Mouse (Mus musculus): ENCODE results near the gene Itpk1.
A peak's percentile ranks its signal among the peaks of the same experiment; 100 is the strongest.
"Not testable (repeated sequence)": the region's sequence is repeated elsewhere in the genome, so short reads cannot be mapped to it uniquely, and the experiment has no call there.

Itpk1 gene

GRCm38 (mm10) chr12:102653003-102653402 lies 51.7 kb downstream of the Itpk1 start:
- no peak for DNase-seq

GRCm38 (mm10) chr12:102652420-102652819 lies 52.3 kb downstream of the Itpk1 start:
- no peak for DNase-seq

DNA sequence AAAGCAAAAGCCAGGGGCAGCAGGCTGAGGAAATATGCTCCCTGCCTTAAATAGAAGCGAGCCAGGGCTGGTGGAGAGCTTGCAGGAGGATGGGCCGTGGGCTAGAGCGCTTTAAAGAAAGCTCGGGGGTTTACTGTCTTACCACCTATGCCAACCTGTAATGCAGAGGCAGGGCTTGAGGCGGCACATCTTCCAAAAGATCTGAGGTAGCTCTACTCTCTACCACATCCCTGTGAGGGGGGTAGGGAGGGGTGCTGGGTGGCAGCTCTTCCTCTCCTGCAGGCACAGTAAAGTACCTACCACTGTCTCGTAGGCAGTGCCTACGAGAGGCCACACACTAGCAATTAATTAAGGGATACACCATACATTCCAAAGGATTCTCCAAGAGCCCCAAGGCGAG lies 52.9 kb downstream of the Itpk1 start:
- no peak for DNase-seq

DNA sequence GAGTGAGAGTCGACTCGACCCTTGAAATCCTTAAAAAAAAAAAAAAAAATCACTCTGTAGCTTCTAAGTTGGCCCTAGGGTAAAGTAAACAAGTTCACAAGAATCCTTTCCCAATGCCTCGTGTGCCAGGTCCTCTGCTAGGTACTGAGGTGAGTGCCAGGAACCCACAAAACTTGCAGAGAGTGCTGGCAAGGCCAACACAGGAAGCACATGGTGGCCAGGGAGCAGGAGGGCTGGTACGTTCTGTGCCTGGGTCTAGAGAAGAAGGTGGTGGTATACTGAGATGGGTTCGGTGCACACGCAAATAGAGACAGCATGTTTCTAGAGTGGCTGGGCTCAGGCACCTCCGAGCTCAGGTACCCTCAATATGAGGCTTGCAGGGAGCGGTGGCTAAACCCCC lies 53.3 kb downstream of the Itpk1 start:
- peak; percentile 26 to 57 for DNase-seq

- no peak for DNase-seq
Measured at GRCm38 (mm10) chr12:102650649-102651048, 54.1 kb downstream of the Itpk1 start.

DNA sequence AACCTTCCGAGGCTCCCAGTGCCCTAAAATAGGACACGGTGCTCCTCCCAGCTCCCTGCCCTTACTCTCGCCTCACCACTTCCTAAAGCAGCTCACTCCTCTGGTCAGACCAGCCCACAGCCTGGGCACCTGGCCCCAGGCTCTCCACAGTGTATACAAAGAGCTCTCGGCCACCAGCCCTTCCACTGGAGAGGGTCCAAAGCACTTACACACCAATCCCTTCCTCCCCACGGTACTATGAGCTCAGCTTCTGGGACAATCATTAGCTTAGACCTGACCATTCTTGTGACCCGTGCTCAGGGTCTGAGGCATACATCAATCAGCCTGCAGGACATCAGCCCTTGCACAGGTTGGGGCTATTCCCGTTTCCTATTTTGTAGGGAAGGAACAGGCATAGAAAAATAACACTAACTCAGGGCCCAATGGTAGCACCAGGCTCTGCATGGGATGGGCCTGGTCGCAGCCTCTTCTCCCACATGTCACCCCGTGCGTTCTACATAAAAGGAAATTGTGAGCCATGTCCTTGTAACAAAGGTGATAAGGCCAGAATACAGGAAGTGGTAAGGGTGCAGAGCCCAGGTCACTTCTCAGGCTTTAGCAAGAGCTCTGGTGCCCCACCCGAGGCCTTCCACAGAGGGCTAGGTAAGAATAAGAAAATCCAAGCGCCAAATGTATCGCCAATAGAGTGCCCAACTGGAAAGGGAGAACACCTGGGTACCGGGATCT lies 56.7 kb downstream of the Itpk1 start:
- DNase-seq = peak; percentile 76 to 89

- peak; percentile 49 to 63 for DNase-seq
Measured at GRCm38 (mm10) chr12:102646586-102647260, 58.0 kb downstream of the Itpk1 start.

- no peak for DNase-seq
Measured at GRCm38 (mm10) chr12:102645911-102646585, 58.7 kb downstream of the Itpk1 start.

DNA sequence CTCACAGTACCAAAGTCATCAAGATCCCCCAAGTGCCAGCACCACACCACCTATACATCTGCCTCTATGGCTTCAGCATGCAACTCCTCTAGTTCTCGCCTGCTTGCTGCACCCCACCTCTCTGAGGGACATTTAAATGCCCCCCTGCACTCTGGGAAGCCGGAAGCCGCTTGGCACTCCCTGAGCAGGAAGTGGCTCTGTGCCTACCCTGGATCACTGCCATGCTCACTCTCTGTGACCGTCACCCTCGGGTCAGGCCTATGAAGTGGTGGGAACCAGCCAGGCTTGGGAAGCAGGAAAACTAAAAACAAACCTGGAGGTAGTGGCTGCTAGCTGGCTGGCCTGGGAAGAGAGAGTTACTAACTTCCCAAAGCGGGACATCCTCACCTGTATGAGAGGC lies 61.4 kb downstream of the Itpk1 start:
- DNase-seq = peak; percentile 83 to 87

- DNase-seq = no peak
Measured at GRCm38 (mm10) chr12:102640436-102641163, 64.1 kb downstream of the Itpk1 start.

GRCm38 (mm10) chr12:102638878-102639277 lies 65.9 kb downstream of the Itpk1 start:
- DNase-seq = no peak

GRCm38 (mm10) chr12:102637235-102637634 lies 67.5 kb downstream of the Itpk1 start:
- DNase-seq = no peak

DNA sequence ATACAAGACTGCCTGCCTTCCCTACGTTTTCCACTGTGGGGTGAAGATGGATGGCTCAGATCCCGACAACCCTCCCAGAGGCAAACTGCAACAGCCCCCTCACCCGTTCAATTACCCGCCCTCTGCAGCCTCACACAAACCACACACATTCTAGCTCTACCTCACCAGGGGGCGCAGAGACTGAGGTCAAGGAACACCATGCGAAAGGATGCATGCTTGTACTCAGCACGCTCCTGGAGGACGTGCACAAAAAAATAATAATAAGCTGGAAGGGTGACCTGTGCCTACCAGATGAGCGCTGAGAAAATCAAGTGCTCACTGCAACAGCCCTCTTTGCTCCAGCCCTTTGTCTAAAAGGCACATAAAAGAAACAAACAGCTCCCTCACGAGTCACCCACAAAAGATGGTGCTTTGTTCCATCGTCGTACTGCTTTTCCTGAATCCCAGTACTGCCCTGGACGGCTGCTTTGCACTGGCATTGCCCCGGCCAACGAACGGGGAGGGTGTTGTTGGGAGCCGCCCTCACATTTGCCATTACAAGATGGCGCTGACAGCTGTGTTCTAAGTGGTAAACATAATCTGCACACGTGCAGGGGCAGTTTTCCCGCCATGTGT lies 70.2 kb downstream of the Itpk1 start:
- no peak for DNase-seq

- DNase-seq = peak; percentile 70 to 79
Measured at GRCm38 (mm10) chr12:102633083-102633501, 71.6 kb downstream of the Itpk1 start.

DNA sequence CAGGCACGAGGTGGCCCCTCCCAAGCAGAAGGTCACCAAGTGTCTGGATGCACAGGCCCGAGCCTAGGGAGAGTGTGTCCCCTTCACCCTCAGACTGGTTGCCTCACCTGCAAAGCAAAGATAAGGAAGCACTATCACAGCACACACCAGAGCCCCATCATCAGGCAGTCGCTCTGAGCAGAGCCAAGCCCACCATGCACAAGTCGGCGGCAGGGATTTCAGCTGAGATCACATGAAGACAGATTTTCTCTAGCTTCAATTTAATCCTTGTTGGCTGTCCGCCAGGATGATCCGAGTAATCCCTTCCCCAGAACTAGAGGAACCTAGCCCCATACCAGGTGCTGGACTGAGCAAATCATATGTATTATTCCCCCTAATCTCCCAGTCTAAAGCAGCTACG lies 73.0 kb downstream of the Itpk1 start:
- no peak for DNase-seq

- DNase-seq = not testable (repeated sequence)
Measured at GRCm38 (mm10) chr12:102630471-102630870, 74.3 kb downstream of the Itpk1 start.

GRCm38 (mm10) chr12:102628221-102628620 lies 76.5 kb downstream of the Itpk1 start:
- DNase-seq = no peak

DNA sequence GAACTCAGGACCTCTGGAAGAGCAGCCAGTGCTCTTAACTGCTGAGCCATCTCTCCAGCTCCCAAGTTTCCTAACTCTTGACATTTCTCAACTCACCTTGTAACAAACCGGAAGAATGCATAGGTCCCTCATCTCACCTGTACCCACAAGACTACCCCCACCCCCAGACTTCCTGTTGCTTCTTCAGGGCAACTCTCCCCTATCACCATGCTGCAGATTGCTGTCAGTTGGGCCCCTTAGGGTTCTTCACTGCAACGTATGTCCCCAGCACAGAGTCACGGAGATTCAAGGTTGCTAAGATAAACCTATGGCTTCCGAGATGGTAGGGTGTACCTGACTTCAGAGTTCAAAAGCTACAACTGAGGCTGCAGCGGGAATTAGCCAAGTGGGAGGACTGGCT lies 77.2 kb downstream of the Itpk1 start:
- no peak for DNase-seq

DNA sequence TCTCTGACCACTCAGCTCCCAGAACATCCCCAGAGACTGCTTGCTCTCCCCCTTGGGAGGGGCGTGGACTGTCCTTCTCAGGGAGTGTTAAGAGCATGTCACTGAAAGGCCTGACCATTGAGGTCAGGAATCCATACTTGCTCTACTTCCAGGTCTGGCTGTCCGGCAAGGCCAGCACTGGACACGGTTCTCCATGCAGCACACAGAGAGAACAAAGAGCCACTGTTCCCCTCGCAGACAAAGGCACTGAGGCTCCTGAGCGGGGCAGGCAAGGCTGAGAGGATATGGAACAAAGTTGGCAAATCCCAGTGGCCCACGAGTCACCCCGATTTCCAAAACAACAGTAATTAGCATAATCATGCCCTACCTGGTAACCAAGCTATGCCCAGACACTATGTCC lies 77.9 kb downstream of the Itpk1 start:
- no peak for DNase-seq

- no peak for DNase-seq
Measured at GRCm38 (mm10) chr12:102625717-102626116, 79.0 kb downstream of the Itpk1 start.

GRCm38 (mm10) chr12:102625118-102625517 lies 79.6 kb downstream of the Itpk1 start:
- DNase-seq = no peak

DNA sequence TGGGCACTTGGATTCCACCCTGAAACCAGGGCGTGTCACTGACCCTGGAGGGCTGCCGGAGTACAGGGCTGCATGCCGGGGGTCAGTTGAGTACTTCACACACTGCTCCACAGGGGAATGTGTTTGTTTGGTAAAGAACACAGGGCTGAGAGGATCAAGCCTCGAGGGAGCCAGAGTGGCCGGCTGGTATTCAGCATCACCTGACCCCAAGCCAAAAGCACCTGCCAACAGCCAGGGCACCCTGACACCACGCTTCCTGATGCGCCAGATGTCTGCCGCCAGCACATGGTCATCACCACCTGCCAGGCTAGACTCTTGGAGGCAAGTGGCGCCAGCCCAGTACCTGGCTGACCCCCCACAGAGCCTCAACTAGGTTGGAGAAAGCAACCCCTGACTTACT lies 80.9 kb downstream of the Itpk1 start:
- peak; percentile 59 to 75 for DNase-seq

Data from kidney, postnatal 36 days (tissue).